ENCODE assay signal across 24 mouse cellular contexts in the genomic region with DNA sequence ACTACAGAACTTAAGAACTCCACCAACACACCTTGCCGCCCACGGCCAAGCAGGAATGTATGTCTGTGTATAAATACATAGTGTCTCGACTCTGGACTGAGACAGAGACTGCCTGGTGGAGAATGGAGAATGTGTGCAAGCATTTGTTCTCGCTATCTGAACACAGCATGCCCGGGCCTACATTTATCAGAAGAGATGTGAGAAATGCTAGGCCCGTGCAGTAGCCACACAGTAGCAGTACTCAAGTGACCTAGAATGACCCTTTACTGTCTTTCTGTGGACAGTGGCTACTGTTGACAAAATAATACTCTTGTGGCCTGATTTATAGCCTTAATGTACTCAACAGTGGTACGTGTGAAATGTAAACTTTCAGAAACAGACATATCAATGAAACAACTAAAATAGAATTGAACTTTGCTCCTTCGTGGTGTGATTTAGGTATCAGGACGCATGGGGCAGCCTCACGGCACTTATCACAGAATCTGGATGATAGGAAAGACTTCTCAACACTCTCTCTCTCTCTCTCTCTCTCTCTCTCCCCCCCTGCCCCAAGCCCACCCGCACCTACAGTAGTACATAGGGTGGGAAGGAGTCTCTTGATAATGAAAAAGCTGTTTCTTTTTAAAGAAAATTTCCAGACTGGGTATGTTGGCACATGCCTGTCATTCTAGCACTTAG.
DNase-seq lines count a peak whose midpoint lies in the region; ATAC-seq and TF ChIP-seq lines count a peak whose summit lies in the region.
"Had no signal": no experiment of that assay in that cellular context is flagged by ENCODE, and none has a peak within 500 bp of the region (broad histone marks: within the 10 kb centered on the region; RNA-seq: fewer than 3 reads in every experiment).

No protein-coding gene starts in this region.

- no peak for ATAC-seq in heart, embryonic 12.5 days (ENCODE audit: insufficient number of reproducible peaks, low FRiP score)
- peak; percentile 59; the same call in 1 of the 2 replicates for ATAC-seq in heart, embryonic 16.5 days (replicated peaks; ENCODE audit: extremely low read depth, insufficient read depth, low FRiP score)
- peak; percentile 65 for ATAC-seq in intestine, embryonic 15.5 days
- peak; percentile 39 for ATAC-seq in intestine, postnatal 0 days
- ATAC-seq in hindbrain, postnatal 0 days, result no peak
- ATAC-seq: forebrain, embryonic 13.5 days; forebrain, embryonic 16.5 days; Patski had no signal

- peak overlapping the region; percentile 5; the same call in 1 of the 2 replicates for H3K27ac ChIP-seq in heart, embryonic 12.5 days (ENCODE audit: poor library complexity, severe bottlenecking)
- H3K27ac ChIP-seq in heart, embryonic 16.5 days (ENCODE audit: low read length), result peak overlapping the region; percentile 54
- H3K27ac ChIP-seq in intestine, embryonic 15.5 days, result no peak overlapping the region
- H3K27ac ChIP-seq in intestine, postnatal 0 days (ENCODE audit: low read depth, low read length), result 0 out of 2 replicates have a peak overlapping the region, but pooled peaks have one; percentile 1
- H3K27ac ChIP-seq in hindbrain, postnatal 0 days, result no peak overlapping the region
- H3K27ac ChIP-seq: forebrain, embryonic 10.5 days; forebrain, embryonic 13.5 days; hindbrain, embryonic 14.5 days had no signal

- WGBS in heart, embryonic 12.5 days, result 41% methylated on average over 11 of the region's 11 CpGs
- 52% methylated on average over 11 of the region's 11 CpGs for WGBS in heart, embryonic 16.5 days
- WGBS in intestine, embryonic 15.5 days, result 67% methylated on average over 11 of the region's 11 CpGs
- WGBS in intestine, postnatal 0 days, result 52% methylated on average over 11 of the region's 11 CpGs
- WGBS in hindbrain, postnatal 0 days, result 93% methylated on average over 11 of the region's 11 CpGs

- no peak for DNase-seq in heart, adult 9 months (ENCODE audit: low spot score in 2 of 2)
- DNase-seq in heart, postnatal 25 days (ENCODE audit: low spot score), result no peak
- DNase-seq in hindbrain, postnatal 0 days (ENCODE audit: low spot score), result no peak
- DNase-seq: adrenal gland, postnatal 10 days; adrenal gland, postnatal 36 days; B cell, adult 2 months; cerebellum, adult 18-20 months; cerebellum, adult 9-10 months; gastrocnemius, postnatal 10 days; gastrocnemius, postnatal 36 days; heart, postnatal 4 days; kidney, adult 2 months had no signal

- peaks cover 59% of the 10 kb centered on the region for H3K36me3 ChIP-seq in heart, embryonic 12.5 days
- peaks cover 13% of the 10 kb centered on the region; the same call in 1 of the 2 replicates for H3K36me3 ChIP-seq in heart, embryonic 16.5 days (ENCODE audit: control insufficient read depth, insufficient read depth)
- H3K36me3 ChIP-seq in intestine, embryonic 15.5 days, result 0 out of 2 replicates have a peak, but pooled peaks cover 2% of the 10 kb centered on the region
- peaks cover 57% of the 10 kb centered on the region for H3K36me3 ChIP-seq in intestine, postnatal 0 days (ENCODE audit: control insufficient read depth, insufficient read depth)
- peaks cover 31% of the 10 kb centered on the region for H3K36me3 ChIP-seq in hindbrain, postnatal 0 days (ENCODE audit: insufficient read depth, low read length)
- H3K36me3 ChIP-seq: G1E had no signal

- H3K9me3 ChIP-seq in heart, embryonic 12.5 days (replicated peaks), result no peaks in the 10 kb centered on the region
- no peaks in the 10 kb centered on the region for H3K9me3 ChIP-seq in heart, embryonic 16.5 days (replicated peaks; ENCODE audit: control insufficient read depth, low read length)
- no peaks in the 10 kb centered on the region for H3K9me3 ChIP-seq in intestine, embryonic 15.5 days
- H3K9me3 ChIP-seq in intestine, postnatal 0 days (ENCODE audit: control insufficient read depth), result no peaks in the 10 kb centered on the region
- H3K9me3 ChIP-seq in hindbrain, postnatal 0 days (ENCODE audit: low read length), result no peaks in the 10 kb centered on the region
- H3K9me3 ChIP-seq: forebrain, embryonic 10.5 days; forebrain, embryonic 13.5 days; G1E had no signal

- no peak overlapping the region for H3K4me2 ChIP-seq in heart, embryonic 12.5 days
- H3K4me2 ChIP-seq in heart, embryonic 16.5 days (ENCODE audit: low read depth, low read length), result no peak overlapping the region
- H3K4me2 ChIP-seq in intestine, embryonic 15.5 days (replicated peaks), result no peak overlapping the region
- H3K4me2 ChIP-seq in intestine, postnatal 0 days (replicated peaks; ENCODE audit: low read depth), result no peak overlapping the region
- no peak overlapping the region for H3K4me2 ChIP-seq in hindbrain, postnatal 0 days (ENCODE audit: low read depth, low read length)
- H3K4me2 ChIP-seq: forebrain, embryonic 13.5 days; heart, embryonic 11.5 days; hindbrain, embryonic 14.5 days had no signal

- intact Hi-C loops in heart, postnatal 25 days (cut with DNase I), result no loop called here

- no peak overlapping the region for H3K4me3 ChIP-seq in heart, embryonic 12.5 days
- H3K4me3 ChIP-seq in heart, embryonic 16.5 days (ENCODE audit: low read length), result no peak overlapping the region
- H3K4me3 ChIP-seq in intestine, embryonic 15.5 days (replicated peaks), result no peak overlapping the region
- H3K4me3 ChIP-seq in intestine, postnatal 0 days (ENCODE audit: low read depth, low read length), result no peak overlapping the region
- H3K4me3 ChIP-seq in hindbrain, postnatal 0 days (ENCODE audit: low read length), result no peak overlapping the region
- H3K4me3 ChIP-seq: forebrain, embryonic 10.5 days; forebrain, embryonic 13.5 days had no signal

- H3K27me3 ChIP-seq in heart, embryonic 12.5 days (replicated peaks), result no peaks in the 10 kb centered on the region
- H3K27me3 ChIP-seq in heart, embryonic 16.5 days (ENCODE audit: control insufficient read depth, insufficient read depth, low read length), result no peaks in the 10 kb centered on the region
- no peaks in the 10 kb centered on the region for H3K27me3 ChIP-seq in intestine, embryonic 15.5 days (replicated peaks)
- H3K27me3 ChIP-seq in intestine, postnatal 0 days (replicated peaks; ENCODE audit: control insufficient read depth, insufficient read depth, low read length), result no peaks in the 10 kb centered on the region
- no peaks in the 10 kb centered on the region for H3K27me3 ChIP-seq in hindbrain, postnatal 0 days (ENCODE audit: insufficient read depth, low read length)
- H3K27me3 ChIP-seq: CH12.LX; forebrain, embryonic 13.5 days; Patski had no signal

- H3K9ac ChIP-seq in heart, embryonic 12.5 days, result no peak overlapping the region
- no peak overlapping the region for H3K9ac ChIP-seq in heart, embryonic 16.5 days (ENCODE audit: low read length)
- H3K9ac ChIP-seq in intestine, embryonic 15.5 days, result no peak overlapping the region
- H3K9ac ChIP-seq in intestine, postnatal 0 days (ENCODE audit: low read depth, low read length), result no peak overlapping the region
- no peak overlapping the region for H3K9ac ChIP-seq in hindbrain, postnatal 0 days (replicated peaks; ENCODE audit: low read length)
- H3K9ac ChIP-seq: forebrain, embryonic 13.5 days; hindbrain, embryonic 14.5 days had no signal

- peaks cover 30% of the 10 kb centered on the region for H3K4me1 ChIP-seq in heart, embryonic 12.5 days (replicated peaks)
- peaks cover 14% of the 10 kb centered on the region for H3K4me1 ChIP-seq in heart, embryonic 16.5 days (ENCODE audit: control insufficient read depth, insufficient read depth, low read length)
- 0 out of 2 replicates have a peak, but pooled peaks cover 4% of the 10 kb centered on the region for H3K4me1 ChIP-seq in intestine, embryonic 15.5 days (replicated peaks)
- H3K4me1 ChIP-seq in intestine, postnatal 0 days (replicated peaks; ENCODE audit: control insufficient read depth, insufficient read depth, low read length), result no peaks in the 10 kb centered on the region
- H3K4me1 ChIP-seq in hindbrain, postnatal 0 days (ENCODE audit: insufficient read depth, low read length), result no peaks in the 10 kb centered on the region
- H3K4me1 ChIP-seq: forebrain, embryonic 10.5 days; forebrain, embryonic 13.5 days had no signal

- no peak for TF ChIP-seq CTCF in intestine, postnatal 0 days (IDR thresholded peaks at IDR 0.05; ENCODE audit: low read depth)
- TF ChIP-seq CTCF in hindbrain, postnatal 0 days (IDR thresholded peaks at IDR 0.05; ENCODE audit: low read depth), result no peak

Comparison
In these comparisons a context has a peak if more than half of its experiments do, and no peak if none do; other contexts are left out.
1. ATAC-seq: peak in heart, embryonic 16.5 days (single experiment), intestine, embryonic 15.5 days (single experiment) and intestine, postnatal 0 days (single experiment); none in heart, embryonic 12.5 days (single experiment) and hindbrain, postnatal 0 days (single experiment).
2. H3K27ac ChIP-seq: peak in heart, embryonic 12.5 days (single experiment), heart, embryonic 16.5 days (single experiment) and intestine, postnatal 0 days (single experiment); none in intestine, embryonic 15.5 days (single experiment) and hindbrain, postnatal 0 days (single experiment).